Mouse (Mus musculus) G1E-ER4 (cell line): ENCODE measurements around the gene Slc35b3. TPM values are rescaled to one million over a fixed set of nuclear protein-coding genes. Genes with fewer than 3 reads are reported as not detected.

Experiments used
- GATA1 ChIP-seq: IDR thresholded peaks from one replicate; pipeline ENCODE4 v1.8.0; 2012; ENCODE audit warnings: low read length, inconsistent platforms
- polyA plus RNA-seq: library from polyadenylated mRNA; stranded (reverse); fragments of >175 nt; gene quantifications from 2 replicates; pipeline ENCODE4 v1.2.3, GENCODE M21; 2012

The Slc35b3 gene
- polyA plus RNA-seq, 1 experiment, result 14.5 TPM

- no peak for TF ChIP-seq GATA1
Measured at GRCm38 (mm10) chr13:38958037-38958436, 2.6 kb downstream of the Slc35b3 start.

- TF ChIP-seq GATA1, result no peak
Measured at GRCm38 (mm10) chr13:38946296-38947012, 14.2 kb downstream of the Slc35b3 start.

GRCm38 (mm10) chr13:38945767-38946166, 14.9 kb downstream of the Slc35b3 start:
- no peak for TF ChIP-seq GATA1

GRCm38 (mm10) chr13:38944951-38945350, 15.7 kb downstream of the Slc35b3 start:
- no peak for TF ChIP-seq GATA1

GRCm38 (mm10) chr13:38941786-38942185, 18.9 kb downstream of the Slc35b3 start:
- no peak for TF ChIP-seq GATA1

GRCm38 (mm10) chr13:38941280-38941679, 19.4 kb downstream of the Slc35b3 start:
- TF ChIP-seq GATA1, result no peak

- no peak for TF ChIP-seq GATA1
Measured at GRCm38 (mm10) chr13:38938433-38938832, 22.2 kb downstream of the Slc35b3 start.

GRCm38 (mm10) chr13:38936860-38937471, 23.7 kb downstream of the Slc35b3 start:
- TF ChIP-seq GATA1, result no peak

- no peak for TF ChIP-seq GATA1
Measured at GRCm38 (mm10) chr13:38935856-38936446, 24.7 kb downstream of the Slc35b3 start.

GRCm38 (mm10) chr13:38929843-38930578, 30.7 kb downstream of the Slc35b3 start:
- no peak for TF ChIP-seq GATA1

- no peak for TF ChIP-seq GATA1
Measured at GRCm38 (mm10) chr13:38922676-38923075, 38.0 kb downstream of the Slc35b3 start.

- TF ChIP-seq GATA1, result no peak
Measured at GRCm38 (mm10) chr13:38921306-38921705, 39.4 kb downstream of the Slc35b3 start.

GRCm38 (mm10) chr13:38918188-38918885, 42.3 kb downstream of the Slc35b3 start:
- no peak for TF ChIP-seq GATA1

- no peak for TF ChIP-seq GATA1
Measured at GRCm38 (mm10) chr13:38917556-38917955, 43.1 kb downstream of the Slc35b3 start.

- TF ChIP-seq GATA1, result no peak
Measured at GRCm38 (mm10) chr13:38914771-38915170, 45.9 kb downstream of the Slc35b3 start.
